Mouse (Mus musculus) olfactory bulb, adult 2 months (tissue): Measurements from ENCODE around the gene Spock1. TPM values are rescaled to one million over a fixed set of nuclear protein-coding genes. Genes with fewer than 3 reads are reported as not detected.
"Not testable (repeated sequence)": the region's sequence is repeated elsewhere in the genome, so short reads cannot be mapped to it uniquely, and the experiment has no call there.

Experiments
- H3K27ac ChIP-seq: fragments of 200-500 bp; 2 replicates; pipeline ENCODE4 v1.5.1; 2012; ENCODE audit warnings: low read depth, low read length; ENCODE audit not compliant: insufficient read depth
- H3K4me1 ChIP-seq: fragments of 200-500 bp; 2 replicates; pipeline ENCODE4 v1.6.1; 2012; ENCODE audit warnings: low read length; ENCODE audit not compliant: control insufficient read depth, insufficient read depth
- H3K4me3 ChIP-seq: fragments of 200-500 bp; 2 replicates; pipeline ENCODE4 v1.5.1; 2012; ENCODE audit warnings: mild to moderate bottlenecking, low read depth, low read length, moderate library complexity; ENCODE audit not compliant: insufficient read depth
- CTCF ChIP-seq: fragments of 200-500 bp; IDR thresholded peaks from 2 replicates; pipeline ENCODE4 v1.5.1; 2012; ENCODE audit warnings: low read depth, mild to moderate bottlenecking, low read length, moderate library complexity; ENCODE audit not compliant: insufficient read depth
- POLR2A ChIP-seq: fragments of 200-500 bp; IDR thresholded peaks from 2 replicates; pipeline ENCODE4 v1.6.1; 2012; ENCODE audit warnings: mild to moderate bottlenecking, low read depth, low read length, moderate library complexity; ENCODE audit not compliant: insufficient read depth
- WGBS: fragments of 180-500 bp; shearing (Covaris S2); methylation state at CpG from one replicate; pipeline ENCODE4 v1.1.7; 2018; 5-methylcytosine and 5-hydroxymethylcytosine counted together
- polyA plus RNA-seq: library from polyadenylated mRNA; stranded (reverse); fragments of >200 nt; gene quantifications from 2 replicates; pipeline ENCODE4 v1.2.4, GENCODE M21; 2012; ENCODE audit warnings: low replicate concordance; ENCODE audit not compliant: missing spikeins, insufficient read depth, insufficient read length

Gene Spock1
- polyA plus RNA-seq, 1 experiment: not detected

DNA sequence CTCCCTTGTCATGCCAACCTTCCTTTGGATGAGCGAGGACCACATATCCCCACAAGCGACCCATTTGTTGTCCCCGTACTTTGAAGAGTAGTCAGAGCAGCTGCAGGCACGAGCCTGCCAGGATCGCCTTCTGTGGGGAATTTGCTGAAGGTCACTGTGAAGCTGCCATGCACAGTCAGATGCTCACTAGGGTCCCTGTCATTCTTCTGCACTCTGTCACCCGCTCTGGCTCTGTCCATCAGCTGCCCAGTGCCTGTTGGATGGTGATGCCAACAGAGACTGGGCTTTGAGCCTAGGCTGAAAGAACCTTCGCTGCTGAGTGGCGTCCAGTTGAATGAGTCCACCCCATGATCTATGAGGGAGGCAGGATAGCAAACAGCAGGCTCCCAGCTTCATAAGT is 419.2 kb downstream of the Spock1 start:
- TF ChIP-seq POLR2A (no peak), CTCF (no peak)
- no peak overlapping the region for H3K4me3 ChIP-seq
- WGBS: 80% methylated on average over 8 of the region's 8 CpGs
- H3K27ac ChIP-seq: no peak overlapping the region
- H3K4me1 ChIP-seq: peaks cover 3% of the 10 kb centered on the region; the same call in 1 of the 2 replicates

DNA sequence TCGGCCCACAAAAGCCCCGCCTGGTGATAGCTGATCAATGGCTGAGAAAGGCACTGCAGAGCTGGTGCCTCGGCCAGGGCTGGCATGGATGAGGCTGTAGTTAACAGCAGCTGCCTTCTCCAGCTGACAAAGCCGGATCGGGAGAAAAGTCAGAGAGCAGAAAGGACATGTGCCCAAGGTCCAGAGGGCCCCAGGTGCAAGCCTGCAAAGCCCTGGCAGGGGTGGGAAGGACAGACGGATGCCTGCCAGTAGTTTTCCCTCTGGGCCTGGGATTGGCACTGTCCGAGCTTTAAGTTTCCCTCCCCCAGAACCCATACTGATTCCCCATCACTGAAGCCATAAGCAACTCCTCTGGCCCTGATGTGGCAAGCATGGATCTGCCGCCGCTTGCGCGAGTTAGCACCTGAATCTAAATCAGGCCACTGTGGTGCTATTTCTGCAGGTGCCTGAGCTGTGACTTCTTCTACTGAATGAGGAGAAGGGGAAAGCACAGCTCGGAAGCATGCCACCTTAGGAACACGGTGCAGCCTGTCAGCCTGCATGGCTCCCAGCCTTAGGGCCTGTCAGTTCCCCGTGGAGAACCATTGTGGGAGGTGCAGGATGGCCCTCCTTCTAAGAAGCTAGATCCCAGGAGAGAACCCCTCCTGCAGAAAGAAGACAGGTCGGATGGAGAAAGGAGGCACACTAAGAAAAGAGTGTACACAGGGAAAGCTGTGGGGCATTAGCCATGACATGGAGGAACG is 423.5 kb downstream of the Spock1 start:
- TF ChIP-seq POLR2A (no peak), CTCF (no peak)
- H3K27ac ChIP-seq: no peak overlapping the region
- WGBS: 85% methylated on average over 16 of the region's 16 CpGs
- H3K4me1 ChIP-seq: peaks cover 3% of the 10 kb centered on the region; the same call in 1 of the 2 replicates
- no peak overlapping the region for H3K4me3 ChIP-seq

- Histone ChIP-seq H3K4me1 (no peaks in the 10 kb centered on the region), H3K4me3 (no peak overlapping the region), H3K27ac (no peak overlapping the region)
- TF ChIP-seq CTCF (no peak), POLR2A (no peak)
- 40% methylated on average over 6 of the region's 6 CpGs for WGBS
Observed at GRCm38 (mm10) chr13:57476700-57477099, 431.4 kb downstream of the Spock1 start.

GRCm38 (mm10) chr13:57474068-57474467 is 434.1 kb downstream of the Spock1 start:
- WGBS: 84% methylated on average over 2 of the region's 2 CpGs
- Histone ChIP-seq H3K4me3 (no peak overlapping the region), H3K27ac (no peak overlapping the region), H3K4me1 (no peaks in the 10 kb centered on the region)
- no peak for TF ChIP-seq POLR2A
- TF ChIP-seq CTCF: no peak

GRCm38 (mm10) chr13:57470922-57471321 is 437.2 kb downstream of the Spock1 start:
- not testable (repeated sequence) for H3K27ac ChIP-seq, H3K4me1 ChIP-seq, H3K4me3 ChIP-seq
- WGBS: 47% methylated on average over 4 of the region's 4 CpGs

DNA sequence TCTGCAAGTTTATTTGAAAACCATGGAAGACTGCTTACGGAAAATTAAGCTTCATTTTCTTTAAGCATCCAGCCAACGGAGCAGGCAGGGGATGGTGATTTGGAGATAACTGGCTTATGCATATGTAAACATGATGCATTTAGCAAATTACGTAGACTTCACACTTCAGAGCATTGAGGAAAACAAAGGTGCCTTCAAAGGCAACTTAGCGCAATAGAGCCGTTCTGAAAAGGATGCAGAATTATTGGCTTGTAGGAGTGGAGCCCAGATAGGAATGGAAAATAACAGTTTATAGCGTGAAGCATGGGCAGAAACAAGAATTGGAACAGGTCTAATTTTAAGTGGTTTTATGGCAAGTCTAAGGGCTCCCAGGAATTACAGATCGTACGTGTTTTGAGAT is 448.2 kb downstream of the Spock1 start:
- WGBS: 35% methylated on average over 8 of the region's 8 CpGs
- Histone ChIP-seq H3K4me3 (no peak overlapping the region), H3K27ac (no peak overlapping the region), H3K4me1 (peaks cover 10% of the 10 kb centered on the region)
- TF ChIP-seq CTCF (no peak), POLR2A (no peak)

GRCm38 (mm10) chr13:57450189-57450821 is 457.8 kb downstream of the Spock1 start:
- Histone ChIP-seq H3K27ac (no peak overlapping the region), H3K4me1 (peaks cover 8% of the 10 kb centered on the region)
- WGBS: 24% methylated on average over 11 of the region's 11 CpGs

GRCm38 (mm10) chr13:57448906-57449305 is 459.2 kb downstream of the Spock1 start:
- H3K27ac ChIP-seq: no peak overlapping the region
- 78% methylated on average over 7 of the region's 7 CpGs for WGBS
- peaks cover 8% of the 10 kb centered on the region for H3K4me1 ChIP-seq
- no peak overlapping the region for H3K4me3 ChIP-seq
- no peak for TF ChIP-seq CTCF
- no peak for TF ChIP-seq POLR2A

More at GRCm38 (mm10) chr13:57450189-57450821, 457.8 kb downstream of the Spock1 start:
- H3K4me3 ChIP-seq: no peak overlapping the region
- TF ChIP-seq POLR2A (no peak), CTCF (no peak)

DNA sequence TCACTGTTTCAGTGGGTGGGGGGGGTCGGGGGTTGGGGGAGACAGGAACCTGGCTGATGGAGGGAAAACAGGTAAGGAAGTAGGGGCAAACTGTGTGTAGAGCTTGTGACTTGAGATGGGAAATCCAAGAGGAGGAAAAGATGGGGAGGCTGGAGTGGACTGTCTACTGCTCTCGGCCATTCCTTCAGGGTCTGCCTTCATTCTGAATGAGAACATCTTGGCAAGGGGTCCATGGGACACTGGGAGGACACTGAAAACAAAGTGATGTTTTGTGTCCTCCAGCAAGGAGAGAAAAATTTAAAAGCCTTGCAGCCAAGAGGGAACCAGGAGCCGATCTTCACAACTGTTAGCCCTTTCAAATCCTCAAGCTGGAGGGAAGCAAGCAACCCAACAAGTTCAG is 463.2 kb downstream of the Spock1 start:
- TF ChIP-seq CTCF (no peak), POLR2A (no peak)
- WGBS: 80% methylated on average over 3 of the region's 3 CpGs
- H3K4me3 ChIP-seq: no peak overlapping the region
- H3K27ac ChIP-seq: no peak overlapping the region
- H3K4me1 ChIP-seq: peaks cover 1% of the 10 kb centered on the region

DNA sequence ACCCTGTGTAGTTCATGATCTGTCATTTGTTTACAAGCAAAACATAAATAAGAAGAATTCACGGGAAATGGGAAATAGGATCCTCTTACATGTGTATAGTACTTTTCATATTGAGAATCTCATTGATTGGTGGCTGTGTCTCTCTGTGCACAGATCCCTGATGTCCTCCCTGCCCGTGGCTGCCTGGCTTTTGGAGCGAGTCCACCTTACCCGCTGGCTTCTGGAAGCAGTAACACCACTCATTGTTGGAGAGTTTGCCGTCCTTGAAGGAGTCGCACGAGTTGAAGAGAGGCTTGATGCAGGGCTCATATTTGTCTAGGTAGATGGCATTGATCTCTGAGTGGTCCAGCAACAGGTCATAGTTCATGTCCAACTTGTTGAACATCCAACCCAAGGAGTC is 468.0 kb downstream of the Spock1 start:
- Histone ChIP-seq H3K4me3 (no peak overlapping the region), H3K27ac (no peak overlapping the region), H3K4me1 (no peaks in the 10 kb centered on the region)
- TF ChIP-seq POLR2A (no peak), CTCF (no peak)
- WGBS: 88% methylated on average over 7 of the region's 7 CpGs
